Comparison of ENCODE assay signal across 19 mouse cellular contexts in the genomic region with DNA sequence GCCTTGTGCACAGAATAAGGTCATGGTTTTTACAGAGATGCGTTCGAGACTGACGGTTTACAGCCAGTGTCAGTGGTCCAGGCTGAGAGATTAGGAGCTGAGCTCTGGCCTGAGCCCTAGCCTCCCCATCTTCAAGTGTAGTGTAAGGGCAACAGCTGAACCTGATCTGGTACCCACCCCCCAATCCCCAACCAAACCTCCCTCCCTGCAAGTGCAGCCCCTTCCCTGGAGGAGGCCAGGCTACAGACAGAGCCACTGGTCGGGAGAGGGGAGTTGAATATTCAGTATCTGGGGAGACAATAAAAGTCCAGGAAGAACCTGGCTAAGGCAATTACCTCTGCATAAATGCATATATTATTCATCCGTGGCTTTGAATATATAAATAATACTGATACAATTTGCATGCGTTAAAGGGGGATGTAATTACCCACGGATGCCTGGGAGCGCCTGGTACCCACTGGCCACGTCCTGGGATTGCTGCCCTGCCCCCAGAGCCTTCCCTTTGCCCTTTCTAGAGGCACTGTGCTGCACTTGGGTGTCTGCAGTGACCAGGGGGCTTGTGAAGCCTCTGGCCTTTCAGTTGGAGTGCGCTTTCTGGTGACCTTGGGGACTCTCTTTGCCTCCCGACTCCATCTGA.
DNase-seq lines count a peak whose midpoint lies in the region; ATAC-seq and TF ChIP-seq lines count a peak whose summit lies in the region.
"Had no signal": no experiment of that assay in that cellular context is flagged by ENCODE, and none has a peak within 500 bp of the region (broad histone marks: within the 10 kb centered on the region; RNA-seq: fewer than 3 reads in every experiment).

No protein-coding gene starts in this region.

- H3K27me3 ChIP-seq in forebrain, embryonic 12.5 days, result no peaks in the 10 kb centered on the region; the same call in 1 of the 2 replicates
- no peaks in the 10 kb centered on the region for H3K27me3 ChIP-seq in forebrain, postnatal 0 days (ENCODE audit: insufficient read depth, low read length)
- H3K27me3 ChIP-seq in midbrain, embryonic 12.5 days, result no peaks in the 10 kb centered on the region
- H3K27me3 ChIP-seq: intestine, embryonic 15.5 days; kidney, embryonic 15.5 days had no signal

- no peak overlapping the region for H3K4me2 ChIP-seq in forebrain, embryonic 12.5 days
- no peak overlapping the region for H3K4me2 ChIP-seq in forebrain, postnatal 0 days (ENCODE audit: low read depth)
- H3K4me2 ChIP-seq in midbrain, embryonic 12.5 days (replicated peaks), result no peak overlapping the region
- H3K4me2 ChIP-seq: intestine, embryonic 15.5 days; kidney, embryonic 15.5 days had no signal

- H3K36me3 ChIP-seq in forebrain, embryonic 12.5 days (replicated peaks), result no peaks in the 10 kb centered on the region
- H3K36me3 ChIP-seq in forebrain, postnatal 0 days (ENCODE audit: insufficient read depth), result no peaks in the 10 kb centered on the region
- no peaks in the 10 kb centered on the region for H3K36me3 ChIP-seq in midbrain, embryonic 12.5 days
- H3K36me3 ChIP-seq: intestine, embryonic 15.5 days; kidney, embryonic 15.5 days had no signal

- peak; percentile 58 for ATAC-seq in forebrain, embryonic 12.5 days (ENCODE audit: low FRiP score)
- ATAC-seq in forebrain, postnatal 0 days, result no peak
- ATAC-seq in midbrain, embryonic 12.5 days (ENCODE audit: low FRiP score, low read depth), result peak; percentile 70
- ATAC-seq: intestine, embryonic 15.5 days had no signal

- 32% methylated on average over 11 of the region's 11 CpGs for WGBS in forebrain, embryonic 12.5 days
- WGBS in forebrain, postnatal 0 days, result 31% methylated on average over 11 of the region's 11 CpGs
- WGBS in midbrain, embryonic 12.5 days, result 35% methylated on average over 11 of the region's 11 CpGs

- H3K9ac ChIP-seq in forebrain, embryonic 12.5 days, result no peak overlapping the region
- no peak overlapping the region for H3K9ac ChIP-seq in forebrain, postnatal 0 days
- no peak overlapping the region for H3K9ac ChIP-seq in midbrain, embryonic 12.5 days (replicated peaks)
- H3K9ac ChIP-seq: intestine, embryonic 15.5 days; kidney, embryonic 15.5 days had no signal

- no peaks in the 10 kb centered on the region for H3K9me3 ChIP-seq in forebrain, embryonic 12.5 days
- H3K9me3 ChIP-seq in forebrain, postnatal 0 days (ENCODE audit: low read length), result no peaks in the 10 kb centered on the region
- H3K9me3 ChIP-seq in midbrain, embryonic 12.5 days, result no peaks in the 10 kb centered on the region
- H3K9me3 ChIP-seq: intestine, embryonic 15.5 days; kidney, embryonic 15.5 days had no signal

- H3K27ac ChIP-seq in forebrain, embryonic 12.5 days, result peak overlapping the region; percentile 70
- H3K27ac ChIP-seq in forebrain, postnatal 0 days (ENCODE audit: low read depth, low read length), result no peak overlapping the region
- H3K27ac ChIP-seq in midbrain, embryonic 12.5 days (replicated peaks), result peak overlapping the region; percentile 70
- H3K27ac ChIP-seq: intestine, embryonic 15.5 days; kidney, embryonic 15.5 days had no signal

- DNase-seq in forebrain, postnatal 0 days, result no peak
- peak; percentile 1 for DNase-seq in right cerebral cortex, postnatal 4 days
- DNase-seq in right cerebral cortex, adult 2 months (ENCODE audit: low spot score in 2 of 2), result no peak
- no peak for DNase-seq in frontal cortex, postnatal 10 days (ENCODE audit: low spot score in 2 of 2)
- no peak for DNase-seq in kidney, adult 18-20 months
- no peak for DNase-seq in adrenal gland, postnatal 25 days
- DNase-seq: cerebellum, adult 11-12 months; cerebellum, postnatal 25 days; gastrocnemius, postnatal 25 days; heart, postnatal 14 days; left cerebral cortex, postnatal 4 days; lung, adult 18-20 months; lung, postnatal 36 days; right cerebral cortex, adult 18-20 months; spleen, adult 18-20 months had no signal

- H3K4me1 ChIP-seq in forebrain, embryonic 12.5 days, result peaks cover 23% of the 10 kb centered on the region
- 0 out of 2 replicates have a peak, but pooled peaks cover 3% of the 10 kb centered on the region for H3K4me1 ChIP-seq in forebrain, postnatal 0 days (ENCODE audit: insufficient read depth)
- H3K4me1 ChIP-seq in midbrain, embryonic 12.5 days, result peaks cover 20% of the 10 kb centered on the region
- H3K4me1 ChIP-seq: intestine, embryonic 15.5 days; kidney, embryonic 15.5 days had no signal

- no peak overlapping the region for H3K4me3 ChIP-seq in forebrain, embryonic 12.5 days (replicated peaks)
- no peak overlapping the region for H3K4me3 ChIP-seq in forebrain, postnatal 0 days (ENCODE audit: low read depth, low read length)
- no peak overlapping the region for H3K4me3 ChIP-seq in midbrain, embryonic 12.5 days
- H3K4me3 ChIP-seq: intestine, embryonic 15.5 days; kidney, embryonic 15.5 days had no signal

- TF ChIP-seq CTCF in forebrain, postnatal 0 days (IDR thresholded peaks at IDR 0.05; ENCODE audit: low read depth), result no peak
